Mouse (Mus musculus) cerebellum, adult 8-10 months (tissue): ENCODE data around the gene Sufu.

Experiments used
- DNase-seq: peaks from one replicate; pipeline ENCODE4 v3.0.0; 2022

The Sufu gene

GRCm38 (mm10) chr19:46470364-46471240, 73.9 kb downstream of the Sufu start:
- no peak for DNase-seq

DNA sequence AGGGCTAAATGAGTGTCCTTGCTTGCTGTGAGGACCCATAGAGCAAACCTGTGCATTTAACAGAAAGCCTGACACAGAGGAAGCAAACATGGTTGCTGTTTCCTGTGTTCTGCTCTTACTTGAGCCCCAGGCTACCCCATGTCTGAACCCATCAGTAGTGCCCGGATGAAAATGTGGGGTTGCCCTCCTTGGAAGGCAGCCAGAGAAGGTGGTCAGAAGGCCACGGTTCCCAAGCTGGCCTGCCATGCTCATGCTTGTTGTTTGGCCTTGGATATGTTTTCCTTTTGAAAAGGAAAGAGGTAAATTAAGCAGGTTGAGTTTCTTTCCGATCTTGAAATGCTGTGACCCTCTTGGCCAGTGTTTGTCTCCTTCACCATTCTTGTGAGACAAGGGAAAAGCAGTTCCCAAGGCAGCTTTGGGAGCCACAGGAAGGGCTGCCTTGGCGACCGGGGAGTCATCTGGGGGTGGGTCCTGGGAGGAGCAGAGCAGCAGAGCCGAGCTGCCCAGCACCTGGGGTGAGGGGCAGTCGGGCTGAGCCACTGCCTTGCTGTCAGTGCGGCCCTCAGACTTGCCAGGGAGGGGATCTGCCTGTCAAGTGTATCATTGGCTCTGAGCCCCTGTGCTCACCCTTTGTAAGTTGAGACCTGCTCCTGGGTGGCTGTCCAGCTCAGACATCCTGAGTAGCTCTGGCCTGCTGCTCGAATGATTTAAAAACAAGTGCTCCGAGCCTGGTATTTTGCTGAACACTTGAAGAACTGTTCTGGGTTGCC, 74.8 kb downstream of the Sufu start:
- no peak for DNase-seq

GRCm38 (mm10) chr19:46477432-46477845, 80.7 kb downstream of the Sufu start:
- no peak for DNase-seq

GRCm38 (mm10) chr19:46478242-46478641, 81.5 kb downstream of the Sufu start:
- DNase-seq: no peak

- DNase-seq: no peak
Measured at GRCm38 (mm10) chr19:46478826-46479225, 82.1 kb downstream of the Sufu start.

- no peak for DNase-seq
Measured at GRCm38 (mm10) chr19:46479306-46480075, 82.8 kb downstream of the Sufu start.

GRCm38 (mm10) chr19:46480624-46481345, 84.1 kb downstream of the Sufu start:
- no peak for DNase-seq

DNA sequence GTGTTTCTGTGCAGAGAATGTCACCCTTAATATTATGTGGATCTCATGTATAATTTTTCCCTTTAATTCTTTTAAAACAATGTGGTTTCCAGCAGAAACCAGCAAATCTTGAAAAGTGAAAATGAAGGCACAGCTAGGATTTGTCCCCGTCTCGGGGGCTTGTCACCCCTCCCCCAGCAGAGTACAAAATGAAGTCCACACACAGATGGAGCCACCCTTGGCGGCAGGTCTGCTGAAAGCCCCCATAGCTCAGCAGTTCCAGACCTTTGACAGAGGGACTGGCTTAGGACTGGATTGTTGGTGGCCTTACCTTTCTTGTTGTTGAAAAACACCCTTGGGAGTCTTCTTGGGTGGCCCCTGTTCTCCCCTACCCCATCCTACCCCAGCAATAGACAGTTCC, 84.7 kb downstream of the Sufu start:
- no peak for DNase-seq

GRCm38 (mm10) chr19:46481756-46482155, 85.1 kb downstream of the Sufu start:
- no peak for DNase-seq

DNA sequence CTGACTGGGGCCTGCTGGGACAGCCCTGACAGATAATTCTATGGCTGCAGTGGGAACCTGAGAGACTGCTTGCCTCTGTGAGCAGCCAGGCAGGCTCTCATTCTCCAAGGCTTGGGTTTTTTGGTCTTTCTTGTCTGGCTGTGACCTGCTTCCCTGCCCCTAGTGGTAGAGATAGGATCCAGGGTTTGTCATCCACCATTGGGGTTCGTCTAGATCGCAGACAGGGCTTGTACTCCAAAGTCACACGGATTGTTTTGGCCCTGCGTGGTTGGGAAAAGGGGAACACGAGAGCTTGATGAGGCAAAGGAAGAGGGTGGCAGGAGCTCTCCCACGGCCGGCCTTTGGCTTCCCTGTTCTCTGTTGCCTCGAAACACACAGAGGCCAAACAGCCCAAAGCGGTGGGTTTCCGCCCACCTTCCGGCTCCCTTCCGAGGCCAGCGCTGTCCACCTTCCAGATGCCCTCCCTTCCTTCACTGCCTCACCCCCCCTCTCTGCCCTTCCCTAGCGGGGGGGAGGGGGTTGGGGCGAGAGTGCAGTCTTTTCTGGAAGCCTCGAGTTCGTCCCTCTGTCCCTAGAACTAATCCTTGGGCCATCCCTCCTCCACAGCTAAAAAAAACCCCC, 86.3 kb downstream of the Sufu start:
- no peak for DNase-seq

- DNase-seq: peak; percentile 32
Measured at GRCm38 (mm10) chr19:46483701-46484328, 87.1 kb downstream of the Sufu start.

DNA sequence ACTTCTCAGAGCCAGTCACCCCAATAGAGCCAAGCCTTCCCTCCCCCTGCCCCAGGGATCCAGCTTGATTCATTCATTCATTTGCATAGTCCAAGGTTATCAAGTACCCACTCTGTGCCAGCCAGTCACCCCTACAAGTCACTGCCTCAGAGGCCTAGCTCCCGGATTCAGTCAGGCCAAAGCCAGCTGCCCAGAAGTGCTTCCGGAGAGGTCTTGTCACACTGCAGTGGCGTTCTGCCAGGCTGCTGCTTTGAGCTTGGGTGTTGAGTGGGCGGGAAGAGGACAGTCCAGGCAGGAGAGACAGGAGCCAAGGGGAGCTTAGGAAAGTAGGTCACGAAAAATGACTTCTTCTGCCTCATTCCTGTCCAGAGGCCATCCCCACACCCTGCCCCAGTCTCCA, 87.8 kb downstream of the Sufu start:
- DNase-seq: peak; percentile 41

DNA sequence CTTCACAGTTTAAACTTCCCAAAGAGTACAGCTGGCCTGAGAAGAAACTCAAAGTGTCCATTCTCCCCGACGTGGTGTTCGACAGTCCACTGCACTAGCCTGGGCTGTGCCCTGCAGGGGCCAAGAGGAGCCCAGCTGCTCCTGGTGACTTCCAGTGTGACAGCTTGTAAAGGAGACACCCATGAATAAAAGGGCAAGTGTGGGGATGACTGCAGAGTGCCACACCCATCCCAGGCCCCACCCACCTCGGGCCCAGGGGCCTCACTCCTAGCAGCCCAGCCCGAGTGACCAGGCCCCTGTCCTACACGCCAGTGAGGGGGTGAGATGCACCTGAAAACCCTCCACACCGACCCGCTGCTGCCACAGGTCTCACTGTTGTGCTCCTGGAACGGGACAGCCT, 89.2 kb downstream of the Sufu start:
- DNase-seq: no peak

DNA sequence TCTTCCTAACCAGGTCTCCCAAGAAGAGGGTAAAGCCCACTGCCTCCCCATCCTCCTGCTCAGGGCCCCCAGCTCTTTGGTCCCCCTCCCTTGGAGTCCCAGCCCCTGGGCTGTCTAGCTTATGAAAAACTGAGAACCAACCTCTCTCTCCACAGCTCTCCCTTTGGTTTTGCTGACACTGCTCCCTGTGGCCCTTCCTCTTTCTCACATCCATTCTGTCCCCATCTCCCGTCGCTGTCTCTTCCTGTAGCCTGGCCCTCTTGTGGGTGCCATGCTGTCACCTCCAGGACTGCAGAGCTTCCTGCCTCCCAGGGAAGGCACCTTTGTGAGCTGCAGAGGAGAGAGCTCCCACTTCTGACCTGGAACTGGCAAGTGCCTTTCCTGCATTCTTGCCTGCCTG, 90.0 kb downstream of the Sufu start:
- no peak for DNase-seq

- no peak for DNase-seq
Measured at GRCm38 (mm10) chr19:46489448-46489847, 92.8 kb downstream of the Sufu start.

DNA sequence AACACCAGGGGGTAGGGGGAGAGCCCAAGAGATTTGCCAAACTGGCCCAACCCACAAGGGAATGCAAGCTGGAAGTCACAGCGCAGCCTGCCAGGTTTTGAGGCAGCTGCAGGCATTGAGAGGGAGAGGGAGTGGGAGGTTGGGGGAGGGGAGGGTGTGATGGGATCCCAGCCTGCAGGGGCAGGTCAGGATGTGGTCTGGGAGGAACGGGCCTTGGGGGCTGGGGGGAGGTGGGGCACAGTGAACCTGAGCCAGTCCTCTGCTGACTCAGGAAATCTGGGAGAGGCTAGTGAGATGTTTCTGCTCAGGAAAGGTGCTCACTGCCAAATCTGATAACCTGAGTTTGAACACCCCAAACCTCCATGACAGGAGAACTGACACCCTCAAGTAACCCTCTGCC, 93.9 kb downstream of the Sufu start:
- DNase-seq: no peak

- DNase-seq: no peak
Measured at GRCm38 (mm10) chr19:46495136-46495535, 98.4 kb downstream of the Sufu start.

DNA sequence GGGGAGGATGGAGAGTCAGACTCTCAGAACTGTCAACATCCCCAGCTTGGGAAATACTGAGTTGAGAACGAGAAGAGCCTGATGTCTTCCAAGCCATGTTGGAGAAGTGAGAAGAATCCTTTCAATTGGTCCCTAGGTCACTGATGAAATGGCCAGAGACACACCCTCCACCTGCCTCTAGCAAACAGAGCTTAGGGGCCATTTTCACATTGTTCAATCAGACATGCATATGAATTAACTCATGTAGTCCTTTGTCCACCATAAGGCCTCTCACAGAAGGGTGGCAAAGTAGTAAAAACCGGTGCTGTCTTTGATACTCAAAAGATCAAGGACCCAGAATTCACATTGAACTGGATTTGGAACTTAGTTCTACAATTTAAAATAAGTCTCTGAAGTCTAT, 100.5 kb downstream of the Sufu start:
- no peak for DNase-seq

GRCm38 (mm10) chr19:46499539-46499835, 102.8 kb downstream of the Sufu start:
- no peak for DNase-seq

DNA sequence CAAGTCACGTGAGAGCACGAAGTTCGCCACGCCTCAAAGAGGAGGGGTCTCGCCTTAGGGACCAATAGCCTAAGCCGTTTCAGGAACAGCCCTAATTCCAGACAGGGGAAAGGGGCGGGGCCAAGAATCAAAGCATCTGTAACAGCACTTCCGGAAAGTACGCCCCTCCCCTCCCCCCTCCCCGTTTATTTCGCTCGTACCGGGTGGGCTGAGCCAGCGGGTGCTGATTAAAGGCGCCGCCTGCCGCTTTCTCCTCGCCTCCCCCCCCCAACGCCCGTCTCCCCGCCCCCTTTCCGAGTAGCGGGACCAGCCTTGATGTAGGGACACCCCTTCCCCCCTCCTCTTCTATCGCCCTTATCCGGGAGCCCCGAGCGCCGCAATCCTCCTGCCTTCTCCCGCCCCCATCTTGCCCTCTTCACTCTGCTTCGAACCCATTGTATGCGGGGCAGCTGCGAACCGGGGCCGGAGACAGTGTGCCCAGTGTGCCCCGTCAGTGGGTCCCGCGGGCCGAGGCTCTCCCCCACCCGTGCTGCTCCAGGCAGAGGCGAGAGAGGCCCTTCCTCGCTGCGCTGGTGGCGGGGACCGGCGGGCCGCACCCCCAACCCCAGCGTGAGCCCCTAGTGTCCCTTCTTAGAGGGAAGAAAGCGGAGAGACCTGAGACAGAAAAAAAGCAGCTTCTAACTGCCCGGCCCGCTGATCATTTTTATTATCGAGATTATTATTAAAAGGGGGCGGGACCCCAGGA, 103.3 kb downstream of the Sufu start:
- DNase-seq: peak; percentile 94
